Mouse (Mus musculus): Measurements from ENCODE around the gene Amn. TPM values are rescaled to one million over a fixed set of nuclear protein-coding genes. Genes with fewer than 3 reads are reported as not detected.

Amn gene
- polyA plus RNA-seq, 1 experiment: not detected

- TF ChIP-seq CTCF (IDR thresholded peaks at IDR 0.05; ENCODE audit: insufficient read depth, low read depth, low read length): no peak
- no peak for TF ChIP-seq POLR2A (IDR thresholded peaks at IDR 0.05; ENCODE audit: insufficient read depth, low read depth, low read length)
- Histone ChIP-seq H3K4me1 (ENCODE audit: control insufficient read depth, insufficient read depth, low read length) (peaks cover 11% of the 10 kb centered on the region), H3K27ac (ENCODE audit: insufficient read depth, low read depth, low read length) (no peak overlapping the region), H3K4me3 (ENCODE audit: insufficient read depth, low read depth, low read length) (no peak overlapping the region)
- 94% methylated on average over 5 of the region's 5 CpGs for WGBS
Observed at GRCm38 (mm10) chr12:111238345-111238744, 32.5 kb upstream of the Amn start.

- TF ChIP-seq POLR2A (IDR thresholded peaks at IDR 0.05; ENCODE audit: insufficient read depth, low read depth, low read length) (no peak), CTCF (IDR thresholded peaks at IDR 0.05; ENCODE audit: insufficient read depth, low read depth, low read length) (no peak)
- Histone ChIP-seq H3K4me1 (ENCODE audit: control insufficient read depth, insufficient read depth, low read length) (peaks cover 11% of the 10 kb centered on the region), H3K4me3 (ENCODE audit: insufficient read depth, low read depth, low read length) (no peak overlapping the region), H3K27ac (ENCODE audit: insufficient read depth, low read depth, low read length) (no peak overlapping the region)
- 41% methylated on average over 4 of the region's 4 CpGs for WGBS
Observed at GRCm38 (mm10) chr12:111238778-111239177, 32.1 kb upstream of the Amn start.

- TF ChIP-seq CTCF (IDR thresholded peaks at IDR 0.05; ENCODE audit: insufficient read depth, low read depth, low read length) (no peak), POLR2A (IDR thresholded peaks at IDR 0.05; ENCODE audit: insufficient read depth, low read depth, low read length) (no peak)
- Histone ChIP-seq H3K4me3 (ENCODE audit: insufficient read depth, low read depth, low read length) (no peak overlapping the region), H3K27ac (ENCODE audit: insufficient read depth, low read depth, low read length) (no peak overlapping the region), H3K4me1 (ENCODE audit: control insufficient read depth, insufficient read depth, low read length) (peaks cover 11% of the 10 kb centered on the region)
- WGBS: 83% methylated on average over 10 of the region's 10 CpGs
Observed at GRCm38 (mm10) chr12:111239930-111240329, 31.0 kb upstream of the Amn start.

- no peak overlapping the region for H3K27ac ChIP-seq (ENCODE audit: insufficient read depth, low read depth, low read length)
- TF ChIP-seq CTCF (IDR thresholded peaks at IDR 0.05; ENCODE audit: insufficient read depth, low read depth, low read length): no peak
- TF ChIP-seq POLR2A (IDR thresholded peaks at IDR 0.05; ENCODE audit: insufficient read depth, low read depth, low read length): no peak
- 98% methylated on average over 6 of the region's 6 CpGs for WGBS
- no peak overlapping the region for H3K4me3 ChIP-seq (ENCODE audit: insufficient read depth, low read depth, low read length)
- peaks cover 11% of the 10 kb centered on the region for H3K4me1 ChIP-seq (ENCODE audit: control insufficient read depth, insufficient read depth, low read length)
Observed at GRCm38 (mm10) chr12:111241916-111242315, 29.0 kb upstream of the Amn start.

- no peak for TF ChIP-seq POLR2A (IDR thresholded peaks at IDR 0.05; ENCODE audit: insufficient read depth, low read depth, low read length)
- no peak for TF ChIP-seq CTCF (IDR thresholded peaks at IDR 0.05; ENCODE audit: insufficient read depth, low read depth, low read length)
- 97% methylated on average over 5 of the region's 5 CpGs for WGBS
- Histone ChIP-seq H3K4me1 (ENCODE audit: control insufficient read depth, insufficient read depth, low read length) (peaks cover 11% of the 10 kb centered on the region), H3K27ac (ENCODE audit: insufficient read depth, low read depth, low read length) (no peak overlapping the region), H3K4me3 (ENCODE audit: insufficient read depth, low read depth, low read length) (no peak overlapping the region)
Observed at GRCm38 (mm10) chr12:111242346-111242745, 28.5 kb upstream of the Amn start.

- Histone ChIP-seq H3K27ac (ENCODE audit: insufficient read depth, low read depth, low read length) (no peak overlapping the region), H3K4me3 (ENCODE audit: insufficient read depth, low read depth, low read length) (no peak overlapping the region), H3K4me1 (ENCODE audit: control insufficient read depth, insufficient read depth, low read length) (0 out of 2 replicates have a peak, but pooled peaks cover 4% of the 10 kb centered on the region)
- WGBS: 97% methylated on average over 12 of the region's 12 CpGs
- TF ChIP-seq CTCF (IDR thresholded peaks at IDR 0.05; ENCODE audit: insufficient read depth, low read depth, low read length) (no peak), POLR2A (IDR thresholded peaks at IDR 0.05; ENCODE audit: insufficient read depth, low read depth, low read length) (no peak)
Observed at GRCm38 (mm10) chr12:111243733-111244132, 27.2 kb upstream of the Amn start.

GRCm38 (mm10) chr12:111245070-111245469, 25.8 kb upstream of the Amn start:
- Histone ChIP-seq H3K4me3 (ENCODE audit: insufficient read depth, low read depth, low read length) (no peak overlapping the region), H3K27ac (ENCODE audit: insufficient read depth, low read depth, low read length) (no peak overlapping the region), H3K4me1 (ENCODE audit: control insufficient read depth, insufficient read depth, low read length) (peaks cover 3% of the 10 kb centered on the region)
- TF ChIP-seq POLR2A (IDR thresholded peaks at IDR 0.05; ENCODE audit: insufficient read depth, low read depth, low read length): no peak
- TF ChIP-seq CTCF (IDR thresholded peaks at IDR 0.05; ENCODE audit: insufficient read depth, low read depth, low read length): no peak
- 78% methylated on average over 6 of the region's 6 CpGs for WGBS

- no peak for TF ChIP-seq POLR2A (IDR thresholded peaks at IDR 0.05; ENCODE audit: insufficient read depth, low read depth, low read length)
- no peak for TF ChIP-seq CTCF (IDR thresholded peaks at IDR 0.05; ENCODE audit: insufficient read depth, low read depth, low read length)
- peaks cover 3% of the 10 kb centered on the region for H3K4me1 ChIP-seq (ENCODE audit: control insufficient read depth, insufficient read depth, low read length)
- no peak overlapping the region for H3K4me3 ChIP-seq (ENCODE audit: insufficient read depth, low read depth, low read length)
- no peak overlapping the region for H3K27ac ChIP-seq (ENCODE audit: insufficient read depth, low read depth, low read length)
- 92% methylated on average over 9 of the region's 9 CpGs for WGBS
Observed at GRCm38 (mm10) chr12:111246808-111247464, 24.0 kb upstream of the Amn start.

- H3K4me1 ChIP-seq (ENCODE audit: control insufficient read depth, insufficient read depth, low read length): peaks cover 6% of the 10 kb centered on the region
- no peak overlapping the region for H3K4me3 ChIP-seq (ENCODE audit: insufficient read depth, low read depth, low read length)
- WGBS: 72% methylated on average over 3 of the region's 3 CpGs
- H3K27ac ChIP-seq (ENCODE audit: insufficient read depth, low read depth, low read length): no peak overlapping the region
- TF ChIP-seq POLR2A (IDR thresholded peaks at IDR 0.05; ENCODE audit: insufficient read depth, low read depth, low read length): no peak
- TF ChIP-seq CTCF (IDR thresholded peaks at IDR 0.05; ENCODE audit: insufficient read depth, low read depth, low read length): no peak
Observed at GRCm38 (mm10) chr12:111249095-111249494, 21.8 kb upstream of the Amn start.

All from olfactory bulb, adult 2 months (tissue).